15 mouse cellular contexts compared by ENCODE assay signal in genomic region chr3:66563329-66563728, GRCm38 (mm10).
A peak's percentile ranks its signal among the peaks of the same experiment; 100 is the strongest.
DNase-seq lines count a peak whose midpoint lies in the region; ATAC-seq lines count a peak whose summit lies in the region.
"Had no signal": no experiment of that assay in that cellular context is flagged by ENCODE, and none has a peak within 500 bp of the region (broad histone marks: within the 10 kb centered on the region; RNA-seq: fewer than 3 reads in every experiment).

No protein-coding gene starts in this region.

- H3K27ac ChIP-seq in midbrain, embryonic 11.5 days (ENCODE audit: low read depth, low read length): no peak overlapping the region
- no peak overlapping the region for H3K27ac ChIP-seq in midbrain, embryonic 15.5 days
- H3K27ac ChIP-seq: embryonic facial prominence, embryonic 12.5 days had no signal

- H3K9ac ChIP-seq in midbrain, embryonic 11.5 days (ENCODE audit: low read length): no peak overlapping the region
- H3K9ac ChIP-seq in midbrain, embryonic 15.5 days: no peak overlapping the region
- H3K9ac ChIP-seq: embryonic facial prominence, embryonic 12.5 days had no signal

- DNase-seq in embryo, embryonic 11 days: peak; percentile 10
- DNase-seq in embryo, embryonic 10 days (ENCODE audit: low spot score): no peak
- peak; percentile 12 for DNase-seq in midbrain, embryonic 11.5 days (ENCODE audit: low spot score, missing footprints)
- DNase-seq in spleen, postnatal 36 days (ENCODE audit: low spot score in 2 of 2): peak; percentile 30 to 61
- DNase-seq in thymus, postnatal 36 days: no peak
- DNase-seq in cerebellum, postnatal 14 days: no peak
- DNase-seq: cerebellum, adult 2 months; gastrocnemius, postnatal 14 days; thymus, postnatal 25 days had no signal

- no peak overlapping the region for H3K4me3 ChIP-seq in midbrain, embryonic 11.5 days (ENCODE audit: low read depth, low read length)
- no peak overlapping the region for H3K4me3 ChIP-seq in midbrain, embryonic 15.5 days
- H3K4me3 ChIP-seq: embryonic facial prominence, embryonic 12.5 days; megakaryocyte, embryonic 14.5 days; myocyte had no signal

- H3K27me3 ChIP-seq in midbrain, embryonic 11.5 days (ENCODE audit: control insufficient read depth, insufficient read depth, low read length): no peaks in the 10 kb centered on the region
- no peaks in the 10 kb centered on the region for H3K27me3 ChIP-seq in midbrain, embryonic 15.5 days (replicated peaks)
- H3K27me3 ChIP-seq: embryonic facial prominence, embryonic 12.5 days; megakaryocyte, embryonic 14.5 days had no signal

- H3K36me3 ChIP-seq in midbrain, embryonic 11.5 days (ENCODE audit: control insufficient read depth, insufficient read depth, low read length): no peaks in the 10 kb centered on the region
- no peaks in the 10 kb centered on the region for H3K36me3 ChIP-seq in midbrain, embryonic 15.5 days (replicated peaks)
- H3K36me3 ChIP-seq: embryonic facial prominence, embryonic 12.5 days had no signal

- no peak overlapping the region for H3K4me2 ChIP-seq in midbrain, embryonic 11.5 days
- no peak overlapping the region for H3K4me2 ChIP-seq in midbrain, embryonic 15.5 days
- H3K4me2 ChIP-seq: embryonic facial prominence, embryonic 12.5 days had no signal

- H3K9me3 ChIP-seq in midbrain, embryonic 11.5 days (ENCODE audit: control insufficient read depth, low read length): no peaks in the 10 kb centered on the region; the same call in 1 of the 2 replicates
- H3K9me3 ChIP-seq in midbrain, embryonic 15.5 days: no peaks in the 10 kb centered on the region
- H3K9me3 ChIP-seq: embryonic facial prominence, embryonic 12.5 days had no signal

- WGBS in midbrain, embryonic 11.5 days: 70% methylated on average over 2 of the region's 2 CpGs
- 80% methylated on average over 2 of the region's 2 CpGs for WGBS in midbrain, embryonic 15.5 days

- no peak for ATAC-seq in midbrain, embryonic 11.5 days (ENCODE audit: low FRiP score)
- ATAC-seq in midbrain, embryonic 15.5 days (replicated peaks): no peak
- peak; percentile 91 to 97 for ATAC-seq in hematopoietic stem cell, adult 5-6 weeks (replicated peaks in 1 of 2; ENCODE audit: insufficient read depth in 1 of 2, low FRiP score in 2 of 2, low TSS enrichment in 1 of 2, low read depth in 1 of 2, poor library complexity in 2 of 2, severe bottlenecking in 2 of 2)
- ATAC-seq: forebrain, embryonic 14.5 days had no signal

- H3K4me1 ChIP-seq in midbrain, embryonic 11.5 days (ENCODE audit: control insufficient read depth, insufficient read depth, low read length): no peaks in the 10 kb centered on the region; the same call in 1 of the 2 replicates
- no peaks in the 10 kb centered on the region for H3K4me1 ChIP-seq in midbrain, embryonic 15.5 days
- H3K4me1 ChIP-seq: embryonic facial prominence, embryonic 12.5 days had no signal

Comparison
In these comparisons a context has a peak if more than half of its experiments do, and no peak if none do; other contexts are left out.
1. DNase-seq: peak in embryo, embryonic 11 days (single experiment), midbrain, embryonic 11.5 days (single experiment) and spleen, postnatal 36 days (2 of 2); none in embryo, embryonic 10 days (single experiment), thymus, postnatal 36 days (0 of 2) and cerebellum, postnatal 14 days (0 of 2).
2. ATAC-seq: peak in hematopoietic stem cell, adult 5-6 weeks (2 of 2); none in midbrain, embryonic 11.5 days (single experiment) and midbrain, embryonic 15.5 days (single experiment).